In genomic region chr13:29015605-29015994, GRCm38 (mm10) we compare ENCODE assay signal across 11 mouse cellular contexts.
DNase-seq lines count a peak whose midpoint lies in the region; ATAC-seq lines count a peak whose summit lies in the region.
"Had no signal": no experiment of that assay in that cellular context is flagged by ENCODE, and none has a peak within 500 bp of the region (broad histone marks: within the 10 kb centered on the region; RNA-seq: fewer than 3 reads in every experiment).

No protein-coding gene starts in this region.

- H3K4me3 ChIP-seq in hindbrain, embryonic 10.5 days: peak overlapping the region; percentile 28
- H3K4me3 ChIP-seq in midbrain, embryonic 13.5 days (replicated peaks): peak overlapping the region; percentile 28
- H3K4me3 ChIP-seq: liver, embryonic 13.5 days; stomach, embryonic 15.5 days had no signal

- WGBS in hindbrain, embryonic 10.5 days: 44% methylated on average over 9 of the region's 9 CpGs
- WGBS in midbrain, embryonic 13.5 days: 5% methylated on average over 9 of the region's 9 CpGs

- H3K4me2 ChIP-seq in midbrain, embryonic 13.5 days (replicated peaks): peak overlapping the region; percentile 48
- H3K4me2 ChIP-seq: liver, embryonic 13.5 days; stomach, embryonic 15.5 days had no signal

- peaks cover 27% of the 10 kb centered on the region for H3K4me1 ChIP-seq in hindbrain, embryonic 10.5 days (replicated peaks)
- H3K4me1 ChIP-seq in midbrain, embryonic 13.5 days (replicated peaks): peaks cover 42% of the 10 kb centered on the region
- H3K4me1 ChIP-seq: liver, embryonic 13.5 days; stomach, embryonic 15.5 days had no signal

- no peaks in the 10 kb centered on the region for H3K36me3 ChIP-seq in hindbrain, embryonic 10.5 days
- H3K36me3 ChIP-seq in midbrain, embryonic 13.5 days: no peaks in the 10 kb centered on the region
- H3K36me3 ChIP-seq: liver, embryonic 13.5 days; stomach, embryonic 15.5 days had no signal

- peak; percentile 9 for DNase-seq in embryo, embryonic 10.5 days (ENCODE audit: low spot score)
- no peak for DNase-seq in embryo, embryonic 9.5 days (ENCODE audit: extremely low spot score)
- peak; percentile 58 for DNase-seq in brain, embryonic 18.5 days (ENCODE audit: low read depth, low spot score)
- DNase-seq in hindbrain, embryonic 10.5 days (ENCODE audit: low spot score): no peak
- DNase-seq in yolk sac, embryonic 10.5 days (ENCODE audit: low spot score): no peak
- DNase-seq in kidney, postnatal 4 days: no peak
- no peak for DNase-seq in adipocyte (ENCODE audit: low spot score)
- DNase-seq: kidney, adult 9 months; liver, embryonic 13.5 days had no signal

- H3K27me3 ChIP-seq in hindbrain, embryonic 10.5 days (ENCODE audit: insufficient read depth, poor library complexity, severe bottlenecking): no peaks in the 10 kb centered on the region; the same call in 1 of the 2 replicates
- no peaks in the 10 kb centered on the region for H3K27me3 ChIP-seq in midbrain, embryonic 13.5 days
- H3K27me3 ChIP-seq: liver, embryonic 13.5 days; stomach, embryonic 15.5 days had no signal

- ATAC-seq in midbrain, embryonic 13.5 days: peak; percentile 80

- H3K9me3 ChIP-seq in hindbrain, embryonic 10.5 days: no peaks in the 10 kb centered on the region
- no peaks in the 10 kb centered on the region for H3K9me3 ChIP-seq in midbrain, embryonic 13.5 days
- H3K9me3 ChIP-seq: liver, embryonic 13.5 days; stomach, embryonic 15.5 days had no signal

- peak overlapping the region; percentile 36 for H3K9ac ChIP-seq in midbrain, embryonic 13.5 days (replicated peaks)
- H3K9ac ChIP-seq: liver, embryonic 13.5 days; stomach, embryonic 15.5 days had no signal

- H3K27ac ChIP-seq in hindbrain, embryonic 10.5 days: peak overlapping the region; percentile 53; the same call in 1 of the 2 replicates
- peak overlapping the region; percentile 94 for H3K27ac ChIP-seq in midbrain, embryonic 13.5 days
- H3K27ac ChIP-seq: liver, embryonic 13.5 days; stomach, embryonic 15.5 days had no signal

Comparison
In these comparisons a context has a peak if more than half of its experiments do, and no peak if none do; other contexts are left out.
1. DNase-seq: peak in embryo, embryonic 10.5 days (single experiment) and brain, embryonic 18.5 days (single experiment); none in embryo, embryonic 9.5 days (single experiment), hindbrain, embryonic 10.5 days (single experiment), yolk sac, embryonic 10.5 days (single experiment), kidney, postnatal 4 days (0 of 2) and adipocyte (single experiment).